Mouse (Mus musculus) limb, embryonic 12.5 days (tissue): ENCODE data around the gene Krtap28-10. TPM values are rescaled to one million over a fixed set of nuclear protein-coding genes. Genes with fewer than 3 reads are reported as not detected.
A peak's percentile ranks its signal among the peaks of the same experiment; 100 is the strongest.

Experiments
- ATAC-seq: fragments of 200-750 bp; cut with Nextera tagmentation; 2 replicates; pipeline ENCODE4 v1.8.0; 2017; ENCODE audit warnings: low read depth, moderate TSS enrichment; ENCODE audit not compliant: insufficient number of reproducible peaks, insufficient read depth, low FRiP score, low TSS enrichment
- H3K27ac ChIP-seq: fragments of 300-500 bp; sonication (generic); 2 replicates; pipeline ENCODE4 v1.5.1; 2016; ENCODE audit warnings: mild to moderate bottlenecking, moderate library complexity
- H3K27me3 ChIP-seq: fragments of 300-500 bp; sonication (generic); 2 replicates; pipeline ENCODE4 v1.6.1; 2016; ENCODE audit warnings: mild to moderate bottlenecking, moderate library complexity
- H3K36me3 ChIP-seq: fragments of 300-500 bp; sonication (generic); 2 replicates; pipeline ENCODE4 v1.6.1; 2016; ENCODE audit warnings: mild to moderate bottlenecking, moderate library complexity
- H3K4me1 ChIP-seq: fragments of 300-500 bp; sonication (generic); replicated peaks from 2 replicates; pipeline ENCODE4 v1.6.1; 2016
- H3K4me2 ChIP-seq: fragments of 300-500 bp; sonication (generic); 2 replicates; pipeline ENCODE4 v1.6.1; 2016; ENCODE audit warnings: mild to moderate bottlenecking, moderate library complexity
- H3K4me3 ChIP-seq: fragments of 300-500 bp; sonication (generic); replicated peaks from 2 replicates; pipeline ENCODE4 v1.5.1; 2016; ENCODE audit warnings: mild to moderate bottlenecking
- H3K9ac ChIP-seq: fragments of 300-500 bp; sonication (generic); replicated peaks from 2 replicates; pipeline ENCODE4 v1.6.1; 2016; ENCODE audit warnings: mild to moderate bottlenecking, moderate library complexity
- H3K9me3 ChIP-seq: fragments of 300-500 bp; sonication (generic); 2 replicates; pipeline ENCODE4 v1.6.1; 2016; ENCODE audit warnings: mild to moderate bottlenecking, moderate library complexity
- WGBS: fragments of 180-500 bp; shearing (Covaris S2); methylation state at CpG from one replicate; pipeline ENCODE4 v1.1.7; 2016; 5-methylcytosine and 5-hydroxymethylcytosine counted together
- polyA plus RNA-seq: library from polyadenylated mRNA; unstranded; fragments of >200 nt; fragmentation: Nextera tagmentation; extraction: Ambion mirVana; gene quantifications from 2 replicates; pipeline ENCODE4 v1.2.1, GENCODE M21; 2016

Gene Krtap28-10
- polyA plus RNA-seq, 1 experiment from 2014 or later: not detected

GRCm38 (mm10) chr1:83058481-83058880 lies 16.2 kb upstream of the Krtap28-10 start:
- no peaks in the 10 kb centered on the region for H3K4me1 ChIP-seq
- no peaks in the 10 kb centered on the region for H3K36me3 ChIP-seq
- no peak overlapping the region for H3K27ac ChIP-seq
- no peaks in the 10 kb centered on the region for H3K9me3 ChIP-seq
- H3K27me3 ChIP-seq: no peaks in the 10 kb centered on the region
- no peak overlapping the region for H3K4me3 ChIP-seq
- WGBS: 39% methylated on average over 1 of the region's 1 CpGs
- no peak overlapping the region for H3K9ac ChIP-seq
- H3K4me2 ChIP-seq: no peak overlapping the region
- no peak for ATAC-seq

GRCm38 (mm10) chr1:83044882-83045427 lies 2.7 kb upstream of the Krtap28-10 start, which contains the start of gene Gm47969:
Gene Gm47969, plus strand, starts transcription at chr1:83044932.
- H3K36me3 ChIP-seq: no peaks in the 10 kb centered on the region
- H3K4me1 ChIP-seq: no peaks in the 10 kb centered on the region
- H3K4me3 ChIP-seq: no peak within 1 kb of the TSS
- 75% methylated on average over 5 of the region's 5 CpGs for WGBS
- no peaks in the 10 kb centered on the region for H3K9me3 ChIP-seq
- no peak within 1 kb of the TSS for H3K4me2 ChIP-seq
- H3K9ac ChIP-seq: no peak within 1 kb of the TSS
- ATAC-seq: no peak
- H3K27me3 ChIP-seq: peaks cover 5% of the 10 kb centered on the region; the same call in 1 of the 2 replicates
- H3K27ac ChIP-seq: no peak within 1 kb of the TSS

GRCm38 (mm10) chr1:83039080-83039479 lies 3.2 kb downstream of the Krtap28-10 start:
- no peak overlapping the region for H3K27ac ChIP-seq
- 73% methylated on average over 4 of the region's 4 CpGs for WGBS
- no peak overlapping the region for H3K4me2 ChIP-seq
- H3K4me3 ChIP-seq: no peak overlapping the region
- no peak for ATAC-seq
- H3K27me3 ChIP-seq: peaks cover 5% of the 10 kb centered on the region; the same call in 1 of the 2 replicates
- peaks cover 10% of the 10 kb centered on the region; the same call in 1 of the 2 replicates for H3K4me1 ChIP-seq
- H3K9me3 ChIP-seq: no peaks in the 10 kb centered on the region
- no peak overlapping the region for H3K9ac ChIP-seq
- H3K36me3 ChIP-seq: no peaks in the 10 kb centered on the region

GRCm38 (mm10) chr1:83038109-83038672 lies 4.1 kb downstream of the Krtap28-10 start, which contains the start of gene Slc19a3:
Gene Slc19a3, minus strand, starts transcription at chr1:83038448.
- Histone ChIP-seq H3K4me1 (peaks cover 10% of the 10 kb centered on the region; the same call in 1 of the 2 replicates), H3K9ac (peak within 1 kb of the TSS; percentile 59), H3K4me3 (peak within 1 kb of the TSS; percentile 49), H3K9me3 (no peaks in the 10 kb centered on the region), H3K4me2 (peak within 1 kb of the TSS; percentile 66), H3K27me3 (peaks cover 5% of the 10 kb centered on the region; the same call in 1 of the 2 replicates), H3K27ac (peak within 1 kb of the TSS; percentile 37; the same call in 1 of the 2 replicates), H3K36me3 (no peaks in the 10 kb centered on the region)
- WGBS: under 1% methylated on average over 25 of the region's 25 CpGs
- peak; percentile 88 for ATAC-seq

- 69% methylated on average over 11 of the region's 11 CpGs for WGBS
- no peak overlapping the region for H3K27ac ChIP-seq
- no peak for ATAC-seq
- no peaks in the 10 kb centered on the region for H3K9me3 ChIP-seq
- peak overlapping the region; percentile 66 for H3K4me2 ChIP-seq
- peaks cover 2% of the 10 kb centered on the region; the same call in 1 of the 2 replicates for H3K27me3 ChIP-seq
- no peak overlapping the region for H3K9ac ChIP-seq
- H3K4me1 ChIP-seq: peaks cover 10% of the 10 kb centered on the region; the same call in 1 of the 2 replicates
- no peaks in the 10 kb centered on the region for H3K36me3 ChIP-seq
- H3K4me3 ChIP-seq: no peak overlapping the region
Measured at GRCm38 (mm10) chr1:83036892-83037667, 5.2 kb downstream of the Krtap28-10 start.

- WGBS: 41% methylated on average over 5 of the region's 5 CpGs
- Histone ChIP-seq H3K9ac (no peak overlapping the region), H3K27ac (no peak overlapping the region), H3K4me1 (peaks cover 10% of the 10 kb centered on the region; the same call in 1 of the 2 replicates), H3K9me3 (no peaks in the 10 kb centered on the region), H3K36me3 (no peaks in the 10 kb centered on the region), H3K4me3 (no peak overlapping the region), H3K4me2 (no peak overlapping the region), H3K27me3 (no peaks in the 10 kb centered on the region)
- ATAC-seq: no peak
Measured at GRCm38 (mm10) chr1:83034509-83034908, 7.8 kb downstream of the Krtap28-10 start.

- Histone ChIP-seq H3K9me3 (no peaks in the 10 kb centered on the region), H3K36me3 (no peaks in the 10 kb centered on the region), H3K4me2 (no peak overlapping the region), H3K27ac (no peak overlapping the region), H3K4me1 (peaks cover 10% of the 10 kb centered on the region; the same call in 1 of the 2 replicates), H3K4me3 (no peak overlapping the region), H3K27me3 (no peaks in the 10 kb centered on the region), H3K9ac (no peak overlapping the region)
- no peak for ATAC-seq
- 90% methylated on average over 6 of the region's 6 CpGs for WGBS
Measured at GRCm38 (mm10) chr1:83032508-83032907, 9.8 kb downstream of the Krtap28-10 start.

- Histone ChIP-seq H3K4me3 (no peak overlapping the region), H3K9ac (no peak overlapping the region), H3K4me2 (no peak overlapping the region), H3K9me3 (no peaks in the 10 kb centered on the region), H3K27ac (no peak overlapping the region), H3K27me3 (no peaks in the 10 kb centered on the region), H3K36me3 (no peaks in the 10 kb centered on the region), H3K4me1 (peaks cover 10% of the 10 kb centered on the region; the same call in 1 of the 2 replicates)
- ATAC-seq: no peak
- WGBS: 40% methylated on average over 1 of the region's 1 CpGs
Measured at GRCm38 (mm10) chr1:83031950-83032349, 10.3 kb downstream of the Krtap28-10 start.

- ATAC-seq: no peak
- Histone ChIP-seq H3K4me3 (no peak overlapping the region), H3K9ac (no peak overlapping the region), H3K9me3 (no peaks in the 10 kb centered on the region), H3K27ac (no peak overlapping the region), H3K4me2 (no peak overlapping the region), H3K27me3 (no peaks in the 10 kb centered on the region), H3K4me1 (no peaks in the 10 kb centered on the region), H3K36me3 (no peaks in the 10 kb centered on the region)
- 70% methylated on average over 1 of the region's 1 CpGs for WGBS
Measured at GRCm38 (mm10) chr1:83016556-83016955, 25.7 kb downstream of the Krtap28-10 start.

GRCm38 (mm10) chr1:83015329-83015879 lies 26.9 kb downstream of the Krtap28-10 start:
- Histone ChIP-seq H3K4me3 (no peak overlapping the region), H3K9me3 (no peaks in the 10 kb centered on the region), H3K4me1 (no peaks in the 10 kb centered on the region), H3K36me3 (no peaks in the 10 kb centered on the region), H3K27ac (no peak overlapping the region), H3K27me3 (no peaks in the 10 kb centered on the region), H3K4me2 (no peak overlapping the region), H3K9ac (no peak overlapping the region)
- no peak for ATAC-seq
- WGBS: 74% methylated on average over 10 of the region's 10 CpGs

- H3K36me3 ChIP-seq: no peaks in the 10 kb centered on the region
- no peak overlapping the region for H3K27ac ChIP-seq
- no peaks in the 10 kb centered on the region for H3K9me3 ChIP-seq
- no peaks in the 10 kb centered on the region for H3K27me3 ChIP-seq
- H3K4me1 ChIP-seq: no peaks in the 10 kb centered on the region
- H3K4me2 ChIP-seq: no peak overlapping the region
- ATAC-seq: no peak
- 89% methylated on average over 3 of the region's 3 CpGs for WGBS
- no peak overlapping the region for H3K4me3 ChIP-seq
- no peak overlapping the region for H3K9ac ChIP-seq
Measured at GRCm38 (mm10) chr1:83014477-83014876, 27.8 kb downstream of the Krtap28-10 start.
